Mouse (Mus musculus) midbrain, embryonic 11.5 days (tissue): ENCODE measurements at regions not wholly inside any gene's neighbourhood (a gene's known extent, or its start where the extent isn't known, plus 50 kb on each side); places are given as distances from the start of the nearest gene placed in this dataset. TPM values are rescaled to one million over a fixed set of nuclear protein-coding genes. Genes with fewer than 3 reads are reported as not detected.

Experiments
- microRNA-seq: library from miRNA; unstranded; fragments of <30 nt; microRNA quantifications from one replicate; pipeline ENCODE4, GENCODE M21; 2017

Small RNAs in the stretch of these regions (microRNA-seq; reads per million reads assigned to microRNA genes)
- not detected for gene Gm23064
